8 mouse cellular contexts compared by ENCODE assay signal in genomic region chr9:58250322-58250721, GRCm38 (mm10). TPM values are rescaled to one million over a fixed set of nuclear protein-coding genes. Genes with fewer than 3 reads are reported as not detected.
A peak's percentile ranks its signal among the peaks of the same experiment; 100 is the strongest.
DNase-seq lines count a peak whose midpoint lies in the region; ATAC-seq and TF ChIP-seq lines count a peak whose summit lies in the region.

No protein-coding gene starts in this region.

- WGBS in heart, adult 2 months, result 64% methylated on average over 8 of the region's 8 CpGs
- WGBS in midbrain, embryonic 10.5 days, result 78% methylated on average over 8 of the region's 8 CpGs
- 78% methylated on average over 8 of the region's 8 CpGs for WGBS in midbrain, embryonic 16.5 days
- WGBS in limb, embryonic 13.5 days, result 79% methylated on average over 8 of the region's 8 CpGs
- WGBS in stomach, embryonic 15.5 days, result 76% methylated on average over 8 of the region's 8 CpGs

- no peak overlapping the region for H3K9ac ChIP-seq in heart, adult 2 months (ENCODE audit: low read depth, low read length)
- H3K9ac ChIP-seq in midbrain, embryonic 16.5 days (ENCODE audit: low read depth, low read length), result no peak overlapping the region
- peak overlapping the region; percentile 76 for H3K9ac ChIP-seq in limb, embryonic 13.5 days
- H3K9ac ChIP-seq in stomach, embryonic 15.5 days, result 0 out of 2 replicates have a peak overlapping the region, but pooled peaks have one; percentile 13

- H3K4me3 ChIP-seq in heart, adult 2 months, result no peak overlapping the region
- H3K4me3 ChIP-seq in midbrain, embryonic 10.5 days, result peak overlapping the region; percentile 63
- no peak overlapping the region for H3K4me3 ChIP-seq in midbrain, embryonic 16.5 days (ENCODE audit: low read depth, low read length)
- peak overlapping the region; percentile 62 for H3K4me3 ChIP-seq in limb, embryonic 13.5 days
- H3K4me3 ChIP-seq in stomach, embryonic 15.5 days (replicated peaks), result peak overlapping the region; percentile 59

- DNase-seq in heart, adult 2 months, result no peak
- no peak for DNase-seq in heart, postnatal 25 days (ENCODE audit: low spot score)
- DNase-seq in midbrain, embryonic 10.5 days (ENCODE audit: low spot score), result no peak
- no peak for DNase-seq in left cerebral cortex, postnatal 4 days
- no peak for DNase-seq in ovary, postnatal 14 days (ENCODE audit: low spot score)

- H3K79me2 ChIP-seq in heart, adult 2 months (replicated peaks; ENCODE audit: control insufficient read depth, insufficient read depth, low read length), result no peaks in the 10 kb centered on the region; the same call in 1 of the 2 replicates

- intact Hi-C loops in heart, adult 2 months (cut with DNase I), result no loop called here
- intact Hi-C loops in heart, postnatal 25 days (cut with DNase I), result no loop called here
- intact Hi-C loops in left cerebral cortex, postnatal 4 days (cut with DNase I), result no loop called here

- no peak for TF ChIP-seq POLR2A in heart, adult 2 months (IDR thresholded peaks at IDR 0.05; ENCODE audit: insufficient read depth, low read depth, low read length)

- peaks cover 9% of the 10 kb centered on the region for H3K36me3 ChIP-seq in heart, adult 2 months (ENCODE audit: control insufficient read depth, insufficient read depth, low read length)
- 0 out of 2 replicates have a peak, but pooled peaks cover 4% of the 10 kb centered on the region for H3K36me3 ChIP-seq in midbrain, embryonic 10.5 days
- no peaks in the 10 kb centered on the region for H3K36me3 ChIP-seq in midbrain, embryonic 16.5 days (ENCODE audit: control insufficient read depth, insufficient read depth, low read length)
- H3K36me3 ChIP-seq in limb, embryonic 13.5 days, result no peaks in the 10 kb centered on the region
- H3K36me3 ChIP-seq in stomach, embryonic 15.5 days, result no peaks in the 10 kb centered on the region

- H3K27ac ChIP-seq in heart, adult 2 months, result peak overlapping the region; percentile 86; the same call in 1 of the 2 replicates
- H3K27ac ChIP-seq in midbrain, embryonic 10.5 days (replicated peaks), result no peak overlapping the region
- no peak overlapping the region for H3K27ac ChIP-seq in midbrain, embryonic 16.5 days (ENCODE audit: low read length)
- peak overlapping the region; percentile 95 for H3K27ac ChIP-seq in limb, embryonic 13.5 days
- H3K27ac ChIP-seq in stomach, embryonic 15.5 days, result peak overlapping the region; percentile 97

- no peaks in the 10 kb centered on the region for H3K27me3 ChIP-seq in heart, adult 2 months (ENCODE audit: control insufficient read depth, insufficient read depth, low read length)
- no peaks in the 10 kb centered on the region for H3K27me3 ChIP-seq in midbrain, embryonic 10.5 days (ENCODE audit: low read depth, poor library complexity, severe bottlenecking)
- H3K27me3 ChIP-seq in midbrain, embryonic 16.5 days (ENCODE audit: control insufficient read depth, insufficient read depth, low read depth, low read length), result no peaks in the 10 kb centered on the region
- H3K27me3 ChIP-seq in limb, embryonic 13.5 days, result no peaks in the 10 kb centered on the region
- H3K27me3 ChIP-seq in stomach, embryonic 15.5 days (replicated peaks), result no peaks in the 10 kb centered on the region

- H3K4me2 ChIP-seq in midbrain, embryonic 16.5 days (ENCODE audit: low read length), result no peak overlapping the region
- H3K4me2 ChIP-seq in limb, embryonic 13.5 days (replicated peaks), result peak overlapping the region; percentile 79
- H3K4me2 ChIP-seq in stomach, embryonic 15.5 days, result peak overlapping the region; percentile 66

- ATAC-seq in midbrain, embryonic 16.5 days, result no peak
- ATAC-seq in limb, embryonic 13.5 days (ENCODE audit: low FRiP score, low read depth), result no peak
- ATAC-seq in stomach, embryonic 15.5 days (ENCODE audit: insufficient read depth, low FRiP score, low read depth), result no peak

- no peak for TF ChIP-seq EP300 in heart, adult 2 months (IDR thresholded peaks at IDR 0.05; ENCODE audit: insufficient read depth, low read depth, low read length)

- H3K4me1 ChIP-seq in heart, adult 2 months (ENCODE audit: control insufficient read depth, insufficient read depth, low read length), result peaks cover 14% of the 10 kb centered on the region
- peaks cover 57% of the 10 kb centered on the region for H3K4me1 ChIP-seq in midbrain, embryonic 10.5 days
- H3K4me1 ChIP-seq in midbrain, embryonic 16.5 days (ENCODE audit: control insufficient read depth, insufficient read depth, low read length), result peaks cover 20% of the 10 kb centered on the region
- H3K4me1 ChIP-seq in limb, embryonic 13.5 days, result peaks cover 45% of the 10 kb centered on the region
- peaks cover 16% of the 10 kb centered on the region for H3K4me1 ChIP-seq in stomach, embryonic 15.5 days

- no peak for TF ChIP-seq CTCF in heart, adult 2 months (IDR thresholded peaks at IDR 0.05)

- H3K9me3 ChIP-seq in midbrain, embryonic 10.5 days (replicated peaks), result no peaks in the 10 kb centered on the region
- no peaks in the 10 kb centered on the region for H3K9me3 ChIP-seq in midbrain, embryonic 16.5 days (replicated peaks; ENCODE audit: control insufficient read depth, low read length, poor library complexity, severe bottlenecking)
- no peaks in the 10 kb centered on the region for H3K9me3 ChIP-seq in limb, embryonic 13.5 days
- H3K9me3 ChIP-seq in stomach, embryonic 15.5 days, result no peaks in the 10 kb centered on the region

RNA-seq across cellular contexts. Expression of gene Pml, which starts 0.7 kb away (rescaled TPM):
- total RNA-seq in heart, adult 2 months (2021), result 1 to 10 TPM; 7.5 to 8.2 TPM
- polyA plus RNA-seq in heart, adult 2 months (2012; rRNA removed), result 10.4 and 10.5 TPM in 2 replicates
- 10 to 100 TPM in 1 of 2 experiments, 1 to 10 TPM in 1; 10.0 to 12.6 TPM for total RNA-seq in heart, postnatal 25 days (2021)
- polyA plus RNA-seq in midbrain, embryonic 10.5 days (2016; fragmentation: Nextera tagmentation; extraction: Ambion mirVana), result 13.4 and 14.1 TPM in 2 replicates
- 3.5 and 3.9 TPM in 2 replicates for polyA plus RNA-seq in midbrain, embryonic 16.5 days (2015; fragmentation: Nextera tagmentation; extraction: Ambion mirVana)
- polyA plus RNA-seq in limb, embryonic 13.5 days (2015; fragmentation: Nextera tagmentation; extraction: Ambion mirVana), result 15.3 and 18.2 TPM in 2 replicates
- 15.5 and 19.6 TPM in 2 replicates for polyA plus RNA-seq in stomach, embryonic 15.5 days (2015; fragmentation: Nextera tagmentation; extraction: Ambion mirVana)
- 10 to 100 TPM; 11.3 to 14.7 TPM for total RNA-seq in left cerebral cortex, postnatal 4 days (2021)

RNA-seq across cellular contexts. Expression of gene Stoml1, which starts 2.6 kb away (rescaled TPM):
- 1 to 10 TPM; 9.2 to 9.6 TPM for total RNA-seq in heart, adult 2 months (2021)
- 23.4 and 29.4 TPM in 2 replicates for polyA plus RNA-seq in heart, adult 2 months (2012; rRNA removed)
- 10 to 100 TPM; 10.3 to 13.5 TPM for total RNA-seq in heart, postnatal 25 days (2021)
- 32.2 and 39.9 TPM in 2 replicates for polyA plus RNA-seq in midbrain, embryonic 10.5 days (2016; fragmentation: Nextera tagmentation; extraction: Ambion mirVana)
- polyA plus RNA-seq in midbrain, embryonic 16.5 days (2015; fragmentation: Nextera tagmentation; extraction: Ambion mirVana), result 134 and 144 TPM in 2 replicates
- 44.2 and 45.6 TPM in 2 replicates for polyA plus RNA-seq in limb, embryonic 13.5 days (2015; fragmentation: Nextera tagmentation; extraction: Ambion mirVana)
- 24.1 and 30.0 TPM in 2 replicates for polyA plus RNA-seq in stomach, embryonic 15.5 days (2015; fragmentation: Nextera tagmentation; extraction: Ambion mirVana)
- total RNA-seq in left cerebral cortex, postnatal 4 days (2021), result 10 to 100 TPM; 84.5 to 93.2 TPM

RNA-seq across cellular contexts. Expression of gene Islr2, which starts 46.2 kb away (rescaled TPM):
- total RNA-seq in heart, adult 2 months (2021), result under 1 TPM; 0.57 to 0.96 TPM
- 0.61 and 1.8 TPM in 2 replicates for polyA plus RNA-seq in heart, adult 2 months (2012; rRNA removed)
- 1 to 10 TPM; 1.0 to 1.2 TPM for total RNA-seq in heart, postnatal 25 days (2021)
- polyA plus RNA-seq in midbrain, embryonic 10.5 days (2016; fragmentation: Nextera tagmentation; extraction: Ambion mirVana), result 5.2 and 8.1 TPM in 2 replicates
- polyA plus RNA-seq in midbrain, embryonic 16.5 days (2015; fragmentation: Nextera tagmentation; extraction: Ambion mirVana), result 38.0 and 42.3 TPM in 2 replicates
- polyA plus RNA-seq in limb, embryonic 13.5 days (2015; fragmentation: Nextera tagmentation; extraction: Ambion mirVana), result 2.0 and 2.1 TPM in 2 replicates
- 1.5 and 1.7 TPM in 2 replicates for polyA plus RNA-seq in stomach, embryonic 15.5 days (2015; fragmentation: Nextera tagmentation; extraction: Ambion mirVana)
- total RNA-seq in left cerebral cortex, postnatal 4 days (2021), result 100 to 1,000 TPM; 328 to 363 TPM

RNA-seq across cellular contexts. Expression of gene Islr, which starts 46.2 kb away (rescaled TPM):
- 10 to 100 TPM; 19.1 to 29.8 TPM for total RNA-seq in heart, adult 2 months (2021)
- 100.0 and 139 TPM in 2 replicates for polyA plus RNA-seq in heart, adult 2 months (2012; rRNA removed)
- total RNA-seq in heart, postnatal 25 days (2021), result 10 to 100 TPM; 31.4 to 33.0 TPM
- polyA plus RNA-seq in midbrain, embryonic 10.5 days (2016; fragmentation: Nextera tagmentation; extraction: Ambion mirVana), result 7.4 and 15.4 TPM in 2 replicates
- 24.4 and 26.2 TPM in 2 replicates for polyA plus RNA-seq in midbrain, embryonic 16.5 days (2015; fragmentation: Nextera tagmentation; extraction: Ambion mirVana)
- polyA plus RNA-seq in limb, embryonic 13.5 days (2015; fragmentation: Nextera tagmentation; extraction: Ambion mirVana), result 207 and 210 TPM in 2 replicates
- polyA plus RNA-seq in stomach, embryonic 15.5 days (2015; fragmentation: Nextera tagmentation; extraction: Ambion mirVana), result 105 and 114 TPM in 2 replicates
- total RNA-seq in left cerebral cortex, postnatal 4 days (2021), result 10 to 100 TPM; 18.6 to 19.3 TPM

Comparison
In these comparisons a context has a peak if more than half of its experiments do, and no peak if none do; other contexts are left out.
1. H3K4me3 ChIP-seq: peak in midbrain, embryonic 10.5 days (single experiment), limb, embryonic 13.5 days (single experiment) and stomach, embryonic 15.5 days (single experiment); none in heart, adult 2 months (single experiment) and midbrain, embryonic 16.5 days (single experiment).
2. H3K27ac ChIP-seq: peak in heart, adult 2 months (single experiment), limb, embryonic 13.5 days (single experiment) and stomach, embryonic 15.5 days (single experiment); none in midbrain, embryonic 10.5 days (single experiment) and midbrain, embryonic 16.5 days (single experiment).
3. H3K9ac ChIP-seq: peak in limb, embryonic 13.5 days (single experiment) and stomach, embryonic 15.5 days (single experiment); none in heart, adult 2 months (single experiment) and midbrain, embryonic 16.5 days (single experiment).